Mouse (Mus musculus) hindbrain, embryonic 12.5 days (tissue): Measurements from ENCODE around the gene Ephx3. TPM values are rescaled to one million over a fixed set of nuclear protein-coding genes. Genes with fewer than 3 reads are reported as not detected.

Experiments
- ATAC-seq: fragments of 200-750 bp; cut with Nextera tagmentation; 2 replicates; pipeline ENCODE4 v1.8.0; 2017; ENCODE audit warnings: moderate TSS enrichment; ENCODE audit not compliant: low FRiP score
- H3K27ac ChIP-seq: fragments of 300-500 bp; sonication (generic); 2 replicates; pipeline ENCODE4 v1.5.1; 2016; ENCODE audit warnings: mild to moderate bottlenecking
- H3K27me3 ChIP-seq: fragments of 300-500 bp; sonication (generic); 2 replicates; pipeline ENCODE4 v1.6.1; 2016; ENCODE audit warnings: mild to moderate bottlenecking
- H3K36me3 ChIP-seq: fragments of 300-500 bp; sonication (generic); 2 replicates; pipeline ENCODE4 v1.6.1; 2016; ENCODE audit warnings: mild to moderate bottlenecking
- H3K4me1 ChIP-seq: fragments of 300-500 bp; sonication (generic); 2 replicates; pipeline ENCODE4 v1.6.1; 2016
- H3K4me2 ChIP-seq: fragments of 300-500 bp; sonication (generic); replicated peaks from 2 replicates; pipeline ENCODE4 v1.6.1; 2016; ENCODE audit warnings: mild to moderate bottlenecking
- H3K4me3 ChIP-seq: fragments of 300-500 bp; sonication (generic); 2 replicates; pipeline ENCODE4 v1.5.1; 2016; ENCODE audit warnings: mild to moderate bottlenecking
- H3K9ac ChIP-seq: fragments of 300-500 bp; sonication (generic); 2 replicates; pipeline ENCODE4 v1.6.1; 2016; ENCODE audit warnings: mild to moderate bottlenecking, moderate library complexity
- H3K9me3 ChIP-seq: fragments of 300-500 bp; sonication (generic); replicated peaks from 2 replicates; pipeline ENCODE4 v1.6.1; 2016; ENCODE audit warnings: mild to moderate bottlenecking
- WGBS: fragments of 180-500 bp; shearing (Covaris S2); methylation state at CpG from one replicate; pipeline ENCODE4 v1.1.7; 2016; 5-methylcytosine and 5-hydroxymethylcytosine counted together
- polyA plus RNA-seq: library from polyadenylated mRNA; unstranded; fragments of >200 nt; fragmentation: Nextera tagmentation; extraction: Ambion mirVana; gene quantifications from 2 replicates; pipeline ENCODE4 v1.2.1, GENCODE M21; 2016

The Ephx3 gene
- polyA plus RNA-seq, 1 experiment from 2014 or later, result 0.08 TPM

DNA sequence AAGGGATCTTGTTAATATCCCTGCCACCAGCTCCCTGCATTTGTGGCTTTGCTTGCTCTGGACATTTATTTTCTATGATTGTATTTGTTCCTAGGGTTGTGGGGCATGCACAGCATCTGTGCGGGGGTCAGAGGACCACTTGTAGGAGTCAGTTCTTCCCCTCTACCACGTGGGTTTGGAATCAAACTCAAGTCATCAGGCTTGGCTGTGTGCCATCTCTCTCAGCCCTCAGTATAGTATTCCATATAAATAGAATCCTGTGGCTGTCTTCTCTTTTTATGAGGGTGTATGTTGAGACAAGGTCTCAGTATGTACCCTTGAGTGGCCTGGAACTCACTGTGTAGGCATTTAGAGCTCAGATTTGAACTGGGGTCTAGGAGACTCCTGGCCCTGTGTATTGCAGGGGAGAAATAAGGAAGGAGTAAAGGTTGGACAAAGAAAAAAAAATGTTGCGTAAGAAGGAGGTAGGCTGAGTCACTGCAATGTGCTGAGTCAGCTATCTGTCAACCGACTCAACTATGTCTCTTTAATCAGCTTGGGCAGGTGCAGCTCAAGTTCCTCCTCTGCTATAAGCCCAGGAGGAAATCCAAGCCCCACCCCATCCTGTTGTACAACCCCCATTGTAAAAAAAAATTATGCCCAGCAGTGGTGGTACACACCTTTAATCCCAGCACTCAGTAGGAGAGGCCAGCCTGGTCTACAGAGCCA is 19.7 kb downstream of the Ephx3 start:
- Histone ChIP-seq H3K36me3 (no peaks in the 10 kb centered on the region), H3K4me2 (no peak overlapping the region), H3K9ac (no peak overlapping the region), H3K27me3 (no peaks in the 10 kb centered on the region), H3K4me3 (no peak overlapping the region), H3K27ac (no peak overlapping the region), H3K4me1 (peaks cover 19% of the 10 kb centered on the region; the same call in 1 of the 2 replicates), H3K9me3 (no peaks in the 10 kb centered on the region)
- ATAC-seq, result no peak
- WGBS, result 81% methylated on average over 4 of the region's 4 CpGs

DNA sequence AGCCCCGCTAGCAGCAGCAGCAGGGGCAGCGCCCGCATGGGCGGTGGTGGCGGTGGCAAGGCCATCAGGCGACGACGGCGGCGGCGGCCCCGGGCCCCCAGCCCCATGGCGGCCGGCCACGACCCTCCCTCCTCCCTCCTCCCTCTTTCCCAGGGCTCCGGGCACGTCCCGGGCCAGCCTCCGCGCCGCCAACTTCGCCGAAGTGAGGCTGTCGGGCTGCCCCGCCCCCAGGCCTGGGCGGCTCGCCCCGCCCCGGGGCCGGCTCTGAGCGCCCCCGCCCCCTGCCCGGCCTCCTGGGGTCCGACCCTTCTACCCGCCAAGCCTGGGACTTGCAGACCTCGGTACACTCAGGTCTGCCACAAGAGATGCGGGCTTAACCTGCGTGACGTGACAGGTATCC is 22.7 kb downstream of the Ephx3 start, which contains the start of gene Notch3:
Gene Notch3 (minus strand): TSS at position 166 of the 400 bp plus-strand sequence.
- Histone ChIP-seq H3K4me2 (peak within 1 kb of the TSS; percentile 86), H3K4me3 (peak within 1 kb of the TSS; percentile 62), H3K27me3 (no peaks in the 10 kb centered on the region; the same call in 1 of the 2 replicates), H3K9ac (peak within 1 kb of the TSS; percentile 73), H3K36me3 (no peaks in the 10 kb centered on the region), H3K4me1 (peaks cover 48% of the 10 kb centered on the region), H3K27ac (peak within 1 kb of the TSS; percentile 92), H3K9me3 (no peaks in the 10 kb centered on the region)
- ATAC-seq, result peak; percentile 24
- WGBS, result under 1% methylated on average over 26 of the region's 39 CpGs

DNA sequence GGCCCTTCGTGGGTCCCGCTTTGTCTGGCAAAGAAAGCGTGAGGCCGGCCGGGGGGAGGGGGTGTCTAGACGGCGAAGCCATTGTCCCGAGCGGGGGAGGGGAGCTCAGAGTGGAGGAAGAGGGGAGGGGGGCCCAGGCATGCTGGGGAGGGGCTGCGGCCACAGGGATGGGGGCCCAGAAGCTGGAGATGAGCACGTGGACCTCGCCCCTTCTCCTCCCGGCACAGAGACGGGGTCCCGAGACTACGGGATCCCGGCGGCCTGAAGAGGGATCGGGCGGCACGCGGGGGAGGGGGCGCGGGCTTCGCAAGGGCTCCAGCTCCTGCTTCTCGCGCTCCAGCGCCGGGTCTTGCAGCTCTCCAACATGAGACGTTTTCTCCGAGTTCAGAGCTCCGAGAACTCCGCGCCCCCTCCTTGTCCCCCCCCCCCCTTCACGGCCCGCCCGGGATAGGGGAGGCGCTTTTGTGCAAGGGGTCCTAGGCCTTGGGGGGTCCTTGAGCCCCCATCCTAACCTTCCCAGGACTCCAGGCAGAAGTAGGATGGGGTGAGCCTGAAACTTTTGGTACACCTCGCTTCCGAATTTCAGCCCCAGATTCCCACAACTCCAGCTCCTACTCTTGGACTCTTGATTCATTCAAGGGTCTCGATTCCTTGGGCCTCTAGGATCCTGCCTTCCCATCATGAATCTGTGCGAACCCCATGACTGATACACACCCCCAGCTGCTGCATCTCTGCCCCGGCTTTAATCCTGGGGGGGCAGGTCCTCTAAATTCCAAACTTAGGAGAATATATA is 23.4 kb downstream of the Ephx3 start:
- no peaks in the 10 kb centered on the region; the same call in 1 of the 2 replicates for H3K27me3 ChIP-seq
- H3K27ac ChIP-seq, result peak overlapping the region; percentile 92
- H3K4me1 ChIP-seq, result peaks cover 50% of the 10 kb centered on the region
- H3K4me2 ChIP-seq, result peak overlapping the region; percentile 86
- ATAC-seq, result peak; percentile 81
- H3K4me3 ChIP-seq, result peak overlapping the region; percentile 62
- no peaks in the 10 kb centered on the region for H3K36me3 ChIP-seq
- no peaks in the 10 kb centered on the region for H3K9me3 ChIP-seq
- peak overlapping the region; percentile 73 for H3K9ac ChIP-seq
- WGBS, result under 1% methylated on average over 37 of the region's 43 CpGs

DNA sequence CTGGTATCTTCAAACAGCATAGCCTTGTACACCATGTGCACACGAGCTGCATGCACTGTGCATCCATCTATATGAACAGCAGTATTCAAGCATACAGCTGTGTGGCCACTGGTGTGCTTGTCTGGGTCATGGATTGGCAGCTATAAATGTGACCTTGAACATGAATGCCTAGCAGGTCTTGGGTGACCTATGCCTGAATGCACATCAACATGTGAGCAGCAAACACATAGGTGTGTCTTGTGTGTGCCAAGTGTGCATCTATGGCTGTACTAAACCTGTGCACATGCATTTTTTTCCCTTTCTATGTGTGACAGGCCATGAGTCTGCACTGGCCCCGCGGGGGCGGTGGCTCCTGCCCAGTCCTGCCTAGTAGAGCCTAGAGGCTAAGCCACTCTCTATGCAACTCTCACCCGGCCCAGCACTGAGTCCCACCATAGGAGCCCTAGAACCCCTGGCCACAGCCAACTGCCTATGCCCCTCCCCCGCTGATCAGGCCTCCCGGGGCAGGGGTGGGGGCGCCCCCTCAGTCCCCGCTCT is 24.0 kb downstream of the Ephx3 start:
- WGBS, result 3% methylated on average over 9 of the region's 9 CpGs
- Histone ChIP-seq H3K4me1 (peaks cover 50% of the 10 kb centered on the region), H3K36me3 (no peaks in the 10 kb centered on the region), H3K9ac (peak overlapping the region; percentile 73), H3K27ac (peak overlapping the region; percentile 92), H3K9me3 (no peaks in the 10 kb centered on the region), H3K4me2 (peak overlapping the region; percentile 86), H3K27me3 (no peaks in the 10 kb centered on the region; the same call in 1 of the 2 replicates), H3K4me3 (peak overlapping the region; percentile 62)
- peak; percentile 83 for ATAC-seq

DNA sequence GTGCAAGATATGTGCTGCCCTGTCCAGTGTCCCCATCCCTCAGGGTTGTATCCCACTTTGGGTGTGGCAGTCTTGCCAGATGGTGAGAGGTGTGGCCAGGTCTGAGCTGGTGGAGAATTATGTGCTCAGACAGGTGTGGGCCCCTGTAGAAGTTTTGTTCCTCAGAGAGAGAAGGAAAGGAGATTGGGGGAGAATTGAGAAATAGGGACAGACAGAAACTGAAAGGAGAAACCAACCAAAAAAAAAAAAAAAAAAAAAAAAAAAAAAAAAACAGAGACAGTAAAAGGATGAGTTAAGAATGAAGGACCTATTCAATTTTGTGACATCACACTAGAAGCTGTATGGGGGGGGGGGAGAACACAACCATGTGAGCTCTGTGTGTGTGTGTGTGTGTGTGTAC is 24.6 kb downstream of the Ephx3 start:
- peak overlapping the region; percentile 92; the same call in 1 of the 2 replicates for H3K27ac ChIP-seq
- ATAC-seq, result no peak
- peak overlapping the region; percentile 62 for H3K4me3 ChIP-seq
- H3K4me1 ChIP-seq, result peaks cover 50% of the 10 kb centered on the region
- H3K36me3 ChIP-seq, result no peaks in the 10 kb centered on the region
- peak overlapping the region; percentile 86 for H3K4me2 ChIP-seq
- no peaks in the 10 kb centered on the region; the same call in 1 of the 2 replicates for H3K27me3 ChIP-seq
- no peaks in the 10 kb centered on the region for H3K9me3 ChIP-seq
- 0 out of 2 replicates have a peak overlapping the region, but pooled peaks have one; percentile 73 for H3K9ac ChIP-seq

DNA sequence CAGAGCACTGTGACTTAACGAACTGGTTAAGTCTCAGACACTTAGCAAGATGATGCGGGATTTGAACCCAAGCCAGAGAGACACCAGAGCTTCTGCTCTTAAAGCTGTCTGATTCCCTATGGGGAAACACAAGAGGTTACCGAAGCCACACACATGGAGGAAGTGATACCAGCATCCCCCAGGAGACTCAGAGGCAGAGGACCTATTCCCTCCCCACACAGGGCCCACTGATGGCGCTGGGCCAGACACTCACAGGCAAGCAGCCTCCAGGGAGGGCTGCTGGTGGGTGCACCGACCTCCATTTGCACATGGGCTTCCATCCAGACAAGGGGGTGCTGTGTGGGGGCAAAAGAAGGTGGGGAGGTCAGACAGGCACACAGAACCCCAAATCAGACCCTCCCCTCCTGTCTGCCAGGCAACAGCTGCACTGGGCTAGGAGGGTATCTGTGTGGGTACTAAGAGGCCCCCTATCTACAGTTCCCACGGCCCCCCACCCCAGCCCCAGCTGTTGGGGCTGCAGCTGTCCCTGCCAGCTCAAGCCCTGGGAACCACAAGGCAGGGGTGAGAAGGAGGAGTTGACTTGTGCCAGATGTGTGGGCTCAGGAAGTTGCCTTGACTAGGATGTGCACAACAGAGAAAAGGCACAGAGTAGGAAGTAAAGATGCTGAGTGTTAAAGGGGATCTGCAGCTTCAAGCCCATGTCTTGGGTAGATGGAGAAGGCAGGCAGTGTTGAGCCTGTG is 25.3 kb downstream of the Ephx3 start:
- H3K27ac ChIP-seq, result peak overlapping the region; percentile 58
- no peaks in the 10 kb centered on the region for H3K36me3 ChIP-seq
- no peaks in the 10 kb centered on the region for H3K9me3 ChIP-seq
- 0 out of 2 replicates have a peak overlapping the region, but pooled peaks have one; percentile 0 for H3K4me3 ChIP-seq
- H3K27me3 ChIP-seq, result no peaks in the 10 kb centered on the region; the same call in 1 of the 2 replicates
- WGBS, result 55% methylated on average over 6 of the region's 6 CpGs
- H3K4me1 ChIP-seq, result peaks cover 50% of the 10 kb centered on the region
- H3K9ac ChIP-seq, result no peak overlapping the region
- ATAC-seq, result no peak
- H3K4me2 ChIP-seq, result peak overlapping the region; percentile 32

DNA sequence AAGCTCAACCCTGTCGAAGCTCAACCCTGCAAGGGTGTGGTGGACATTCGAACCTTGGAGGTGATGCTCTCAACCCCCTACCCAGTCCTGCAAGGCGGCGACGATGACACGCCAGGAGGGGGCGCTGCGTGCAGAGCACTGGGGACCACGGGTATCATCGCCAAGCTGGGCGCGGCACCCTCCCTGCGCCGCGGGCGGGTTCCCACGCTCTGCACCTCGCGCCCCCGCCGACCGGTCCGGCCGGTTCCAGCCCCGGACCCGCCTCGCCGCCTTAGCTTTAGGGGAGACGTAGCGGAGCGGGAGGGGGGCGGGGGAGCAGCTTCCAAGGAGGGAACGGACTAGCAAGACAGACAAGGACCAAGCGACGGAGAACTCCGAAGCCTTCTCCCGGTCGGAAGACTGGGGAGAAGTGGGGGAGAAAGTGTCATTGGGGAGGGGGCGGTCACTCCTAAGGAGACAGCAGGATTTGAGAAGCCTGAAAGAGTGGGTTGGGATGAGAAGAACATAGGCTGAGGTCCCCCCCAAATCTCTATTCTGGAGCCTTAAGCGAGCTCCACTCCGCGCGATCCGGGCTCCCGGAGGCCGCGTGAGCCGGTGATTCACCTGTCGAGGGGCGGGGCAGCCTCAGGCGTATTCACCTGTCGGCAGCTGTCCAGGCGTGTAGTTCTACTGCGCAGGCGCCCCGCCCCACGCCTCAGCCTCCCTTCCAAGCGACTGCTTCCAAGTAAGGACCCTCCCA is 27.1 kb downstream of the Ephx3 start:
- Histone ChIP-seq H3K9me3 (no peaks in the 10 kb centered on the region), H3K4me2 (peak overlapping the region; percentile 95), H3K4me3 (peak overlapping the region; percentile 59), H3K36me3 (peaks cover 14% of the 10 kb centered on the region), H3K9ac (peak overlapping the region; percentile 76), H3K27me3 (no peaks in the 10 kb centered on the region; the same call in 1 of the 2 replicates), H3K4me1 (peaks cover 46% of the 10 kb centered on the region), H3K27ac (0 out of 2 replicates have a peak overlapping the region, but pooled peaks have one; percentile 40)
- WGBS, result 3% methylated on average over 58 of the region's 58 CpGs
- peak; percentile 33; the same call in 1 of the 2 replicates for ATAC-seq

DNA sequence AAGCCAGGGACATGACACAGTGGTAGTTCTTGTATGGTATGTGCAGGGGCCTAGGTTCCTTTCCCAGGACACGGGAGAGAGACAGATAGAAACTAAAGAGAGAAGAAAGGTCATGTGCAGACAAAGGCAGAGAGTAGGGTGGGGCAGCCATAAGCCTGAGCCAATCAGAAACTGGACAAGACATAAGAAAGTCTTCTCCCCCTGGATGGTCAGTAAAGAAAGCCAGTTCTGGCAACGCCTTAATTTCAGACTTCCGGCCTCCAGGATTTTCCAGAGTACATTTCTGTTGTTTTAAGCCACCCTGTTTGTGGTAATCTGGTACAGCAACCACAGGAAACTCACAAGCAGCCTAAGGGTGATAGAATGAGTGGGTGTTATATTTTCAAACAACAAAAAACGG is 28.5 kb downstream of the Ephx3 start:
- H3K36me3 ChIP-seq, result peaks cover 18% of the 10 kb centered on the region

DNA sequence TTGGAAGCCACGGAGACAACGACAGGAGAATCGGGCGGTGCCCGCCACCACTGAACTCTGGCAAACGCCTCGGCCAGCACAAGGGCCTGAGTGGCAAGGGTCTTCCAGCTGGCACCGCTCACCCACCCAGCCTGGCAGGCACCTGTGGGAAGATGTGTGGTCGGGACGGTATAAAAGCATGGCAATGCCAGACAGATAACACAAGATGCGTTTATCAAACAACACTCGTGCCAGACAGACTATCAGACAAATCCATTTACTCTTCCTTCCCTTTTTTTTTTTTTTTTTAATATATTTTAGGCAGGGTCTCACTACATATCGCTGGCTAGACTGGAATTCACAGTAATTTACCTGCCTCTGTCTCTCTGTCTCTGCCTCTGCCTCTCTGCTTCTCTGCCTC is 30.5 kb downstream of the Ephx3 start:
- Histone ChIP-seq H3K4me1 (peaks cover 23% of the 10 kb centered on the region), H3K27me3 (no peaks in the 10 kb centered on the region; the same call in 1 of the 2 replicates), H3K36me3 (peaks cover 36% of the 10 kb centered on the region), H3K4me3 (no peak overlapping the region), H3K4me2 (no peak overlapping the region), H3K9ac (no peak overlapping the region), H3K27ac (no peak overlapping the region), H3K9me3 (no peaks in the 10 kb centered on the region)
- 93% methylated on average over 13 of the region's 13 CpGs for WGBS
- no peak for ATAC-seq

More for the DNA sequence above, 28.5 kb downstream of the Ephx3 start:
- Histone ChIP-seq H3K9me3 (no peaks in the 10 kb centered on the region), H3K27me3 (no peaks in the 10 kb centered on the region; the same call in 1 of the 2 replicates), H3K4me1 (peaks cover 39% of the 10 kb centered on the region), H3K9ac (no peak overlapping the region), H3K4me3 (no peak overlapping the region), H3K4me2 (no peak overlapping the region), H3K27ac (no peak overlapping the region)
- no peak for ATAC-seq
- WGBS, result 81% methylated on average over 4 of the region's 4 CpGs

DNA sequence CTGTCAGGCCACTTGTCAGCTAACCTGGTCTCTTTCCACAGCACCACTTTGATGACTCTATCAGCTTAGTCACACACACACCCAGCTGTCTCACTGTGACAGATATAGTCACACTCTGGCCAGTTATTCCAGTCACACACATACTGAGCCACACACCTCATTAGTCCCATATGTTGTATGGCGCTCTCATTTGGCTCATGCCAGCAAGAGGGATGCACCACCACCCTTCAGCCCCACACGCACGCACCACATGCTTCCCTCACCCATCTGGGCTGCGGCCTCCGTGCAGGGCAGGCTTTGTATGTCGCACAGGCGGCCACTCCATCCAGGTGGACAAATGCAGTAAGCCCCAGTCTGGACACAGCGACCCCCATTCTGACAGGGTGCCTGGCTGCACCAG is 42.6 kb downstream of the Ephx3 start:
- Histone ChIP-seq H3K9ac (0 out of 2 replicates have a peak overlapping the region, but pooled peaks have one; percentile 8), H3K27ac (peak overlapping the region; percentile 18; the same call in 1 of the 2 replicates), H3K36me3 (peaks cover 61% of the 10 kb centered on the region), H3K27me3 (no peaks in the 10 kb centered on the region), H3K4me2 (no peak overlapping the region), H3K4me1 (0 out of 2 replicates have a peak, but pooled peaks cover 3% of the 10 kb centered on the region), H3K4me3 (no peak overlapping the region), H3K9me3 (no peaks in the 10 kb centered on the region)
- 89% methylated on average over 8 of the region's 8 CpGs for WGBS
- ATAC-seq, result peak; percentile 30; the same call in 1 of the 2 replicates
